Mouse (Mus musculus) brain, embryonic 18.5 days (tissue): ENCODE results near the gene Spint1.

Experiments
- DNase-seq: peaks from one replicate; pipeline ENCODE4 v3.0.0-alpha.2; 2012; ENCODE audit warnings: low read depth, low spot score

Spint1 gene

DNA sequence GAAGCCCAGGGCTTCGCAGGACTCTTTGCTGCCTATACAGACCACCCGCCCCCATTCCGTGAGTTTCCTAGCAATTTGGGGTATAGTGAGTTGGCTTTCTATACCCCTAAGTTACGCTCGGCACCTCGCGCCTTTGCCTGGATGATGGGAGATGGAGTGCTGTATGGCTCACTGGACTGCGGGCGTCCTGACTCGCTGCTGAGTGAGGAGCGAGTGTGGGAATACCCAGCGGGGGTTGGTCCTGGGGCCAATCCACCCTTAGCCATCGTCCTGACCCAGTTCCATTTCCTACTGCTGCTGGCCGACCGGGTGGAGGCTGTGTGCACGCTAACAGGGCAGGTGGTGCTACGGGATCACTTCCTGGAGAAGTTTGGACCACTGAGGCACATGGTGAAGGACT lies 56.1 kb downstream of the Spint1 start:
- no peak for DNase-seq

DNA sequence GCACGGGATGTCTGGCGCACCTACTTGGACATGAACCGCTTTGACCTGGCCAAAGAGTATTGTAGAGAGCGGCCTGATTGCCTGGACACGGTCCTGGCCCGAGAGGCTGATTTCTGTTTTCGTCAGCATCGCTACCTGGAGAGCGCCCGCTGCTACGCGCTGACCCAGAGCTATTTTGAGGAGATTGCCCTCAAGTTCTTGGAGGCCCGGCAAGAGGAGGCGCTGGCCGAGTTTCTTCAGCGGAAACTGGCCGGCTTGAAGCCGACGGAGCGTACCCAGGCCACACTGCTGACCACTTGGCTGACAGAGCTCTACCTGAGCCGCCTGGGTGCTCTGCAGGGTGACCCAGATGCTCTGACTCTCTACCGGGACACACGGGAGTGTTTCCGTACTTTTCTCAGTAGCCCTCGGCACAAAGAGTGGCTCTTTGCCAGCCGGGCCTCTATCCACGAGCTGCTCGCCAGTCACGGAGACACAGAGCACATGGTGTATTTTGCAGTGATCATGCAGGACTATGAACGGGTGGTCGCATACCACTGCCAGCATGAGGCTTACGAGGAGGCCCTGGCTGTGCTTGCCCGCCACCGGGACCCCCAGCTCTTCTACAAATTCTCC lies 56.7 kb downstream of the Spint1 start:
- no peak for DNase-seq

DNA sequence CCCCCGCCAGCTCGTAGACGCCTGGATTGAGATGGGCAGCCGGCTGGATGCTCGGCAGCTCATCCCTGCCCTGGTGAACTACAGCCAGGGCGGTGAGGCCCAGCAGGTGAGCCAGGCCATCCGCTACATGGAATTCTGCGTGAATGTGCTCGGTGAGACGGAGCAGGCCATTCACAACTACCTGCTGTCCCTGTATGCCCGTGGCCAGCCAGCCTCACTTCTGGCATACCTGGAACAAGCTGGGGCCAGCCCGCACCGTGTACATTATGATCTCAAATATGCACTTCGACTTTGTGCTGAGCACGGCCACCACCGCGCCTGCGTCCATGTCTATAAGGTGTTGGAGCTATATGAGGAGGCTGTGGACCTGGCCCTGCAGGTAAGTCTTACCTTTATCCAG lies 57.2 kb downstream of the Spint1 start:
- DNase-seq: no peak

DNA sequence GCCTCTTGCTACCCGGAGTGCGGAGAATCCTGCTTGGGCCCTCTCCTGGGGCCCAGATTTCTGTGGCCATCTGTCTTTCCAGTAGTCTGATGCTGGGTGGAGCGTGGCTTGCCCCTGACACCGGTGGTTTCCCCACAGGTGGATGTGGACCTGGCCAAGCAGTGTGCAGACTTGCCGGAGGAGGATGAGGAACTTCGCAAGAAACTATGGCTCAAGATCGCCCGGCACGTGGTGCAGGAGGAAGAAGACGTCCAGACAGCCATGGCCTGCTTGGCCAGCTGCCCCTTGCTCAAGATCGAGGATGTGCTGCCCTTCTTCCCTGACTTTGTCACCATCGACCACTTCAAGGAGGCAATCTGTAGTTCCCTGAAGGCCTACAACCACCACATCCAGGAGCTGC lies 59.6 kb downstream of the Spint1 start:
- no peak for DNase-seq

DNA sequence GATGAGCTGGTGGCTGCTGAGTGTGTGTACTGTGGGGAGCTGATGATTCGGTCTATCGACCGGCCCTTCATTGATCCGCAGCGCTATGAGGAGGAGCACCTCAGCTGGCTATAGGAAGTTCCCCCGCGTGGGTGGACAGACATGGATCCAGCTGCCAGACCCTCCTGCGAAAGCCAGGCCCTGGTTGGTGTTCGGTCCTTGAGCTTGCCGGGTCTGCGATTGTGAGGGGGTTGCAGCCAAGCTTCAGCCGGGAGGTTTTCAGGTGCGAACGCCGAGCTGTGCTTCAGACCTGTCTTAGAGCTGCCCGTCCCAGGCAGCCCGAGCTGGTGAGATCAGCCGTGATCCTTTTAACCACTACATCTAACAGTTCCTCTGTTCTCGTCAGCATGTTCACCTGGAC lies 60.3 kb downstream of the Spint1 start:
- DNase-seq: no peak

DNA sequence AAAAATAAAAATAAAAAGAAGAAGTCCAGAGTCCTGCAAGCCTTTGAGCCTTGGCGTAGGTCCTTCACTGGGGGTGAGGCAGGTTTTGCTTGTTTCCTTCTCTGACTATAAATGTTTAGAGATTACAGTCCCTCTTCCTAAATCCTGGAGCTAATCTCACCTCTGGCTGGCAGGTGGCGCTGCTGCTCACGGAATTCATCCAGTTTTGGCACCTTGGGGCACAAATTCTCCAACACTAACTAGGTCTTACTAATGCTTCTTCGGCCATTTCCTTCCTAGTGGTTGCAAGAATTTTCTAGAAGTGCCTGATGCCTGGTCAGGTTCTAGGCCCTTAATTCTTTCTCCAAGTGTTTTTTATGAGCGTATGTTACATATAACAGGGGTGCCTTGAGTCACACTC lies 61.2 kb downstream of the Spint1 start:
- DNase-seq: no peak

DNA sequence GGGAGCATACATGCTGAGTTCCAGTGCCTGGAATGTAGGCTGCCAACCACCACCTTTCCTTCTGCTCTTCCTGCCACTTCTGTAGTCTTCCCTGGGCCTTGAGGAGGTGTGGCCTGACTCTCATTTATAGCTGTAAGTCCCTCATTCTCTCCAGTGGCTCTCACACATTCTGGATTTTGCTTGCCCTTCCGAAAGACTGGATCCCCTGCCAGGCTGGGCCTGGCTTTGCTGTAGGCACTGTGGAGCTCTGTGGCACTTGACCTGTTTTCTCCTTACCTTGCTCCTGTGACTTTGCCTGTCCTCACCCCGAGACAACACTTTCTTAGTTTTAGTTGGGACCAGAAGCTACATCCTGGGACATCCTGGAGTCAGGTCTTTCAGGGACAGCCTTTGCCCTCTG lies 61.7 kb downstream of the Spint1 start:
- no peak for DNase-seq
